Mouse (Mus musculus): Measurements from ENCODE around the gene Dyrk3. TPM values are rescaled to one million over a fixed set of nuclear protein-coding genes. Genes with fewer than 3 reads are reported as not detected.

Dyrk3 gene
- total RNA-seq, 2 experiments from 2014 or later: 19.6 to 19.9 TPM

DNA sequence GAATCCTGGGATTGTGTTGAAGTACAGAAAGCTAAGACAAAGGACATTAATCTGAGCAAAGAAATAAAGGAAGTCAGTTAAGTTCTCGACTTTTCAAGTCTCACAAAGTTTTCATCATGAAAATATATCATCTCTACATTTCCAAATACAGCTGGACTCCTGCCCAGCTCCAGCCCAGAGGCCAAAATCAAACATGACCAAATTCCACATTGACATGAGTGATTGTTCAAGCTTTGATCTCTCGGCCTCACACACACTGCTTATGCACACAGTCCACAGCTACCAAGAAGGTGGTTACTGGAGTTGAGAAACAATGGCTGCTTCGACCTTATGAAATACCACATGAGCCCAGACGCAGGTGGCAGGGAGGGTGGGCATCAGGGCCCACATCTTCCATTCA lies 54.5 kb downstream of the Dyrk3 start:
- DNase-seq: no peak

DNA sequence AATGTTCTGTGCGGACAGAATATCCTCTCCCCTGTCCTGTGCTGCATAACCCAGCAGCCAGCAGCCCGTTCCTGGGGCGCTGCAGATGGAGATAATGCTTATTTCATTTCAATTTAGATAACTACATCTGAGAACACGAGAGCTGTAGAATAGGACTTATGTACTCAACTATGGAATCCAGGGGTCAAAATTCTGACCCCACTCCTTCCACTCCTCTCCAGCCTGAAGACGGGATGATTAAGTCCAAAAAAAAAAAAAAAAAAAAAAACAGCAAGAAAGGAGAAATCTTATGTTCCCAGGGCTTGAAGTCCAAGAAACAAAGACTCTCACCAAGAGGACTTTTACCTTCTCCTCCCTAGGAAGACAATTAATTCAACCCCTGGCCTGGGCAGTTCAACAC lies 55.0 kb downstream of the Dyrk3 start:
- DNase-seq: no peak

DNA sequence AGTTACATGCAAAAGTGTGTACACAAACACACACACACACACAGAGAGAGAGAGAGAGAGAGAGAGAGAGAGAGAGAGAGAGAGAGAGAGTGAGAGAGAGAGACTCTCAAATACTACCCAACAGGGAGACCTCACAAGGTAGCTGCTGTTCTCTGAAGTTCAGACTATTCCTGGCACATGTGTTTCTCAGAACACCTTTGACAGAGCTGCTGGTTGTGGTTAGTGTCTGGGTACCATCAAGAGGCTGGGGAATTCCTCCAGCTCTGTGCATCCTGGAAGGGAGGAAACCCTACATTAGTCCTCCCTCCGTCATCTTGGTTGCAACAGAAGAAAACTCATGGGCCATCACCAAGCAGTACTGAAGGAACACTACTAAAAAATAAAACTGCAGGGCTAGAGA lies 57.5 kb downstream of the Dyrk3 start:
- DNase-seq: no peak

DNA sequence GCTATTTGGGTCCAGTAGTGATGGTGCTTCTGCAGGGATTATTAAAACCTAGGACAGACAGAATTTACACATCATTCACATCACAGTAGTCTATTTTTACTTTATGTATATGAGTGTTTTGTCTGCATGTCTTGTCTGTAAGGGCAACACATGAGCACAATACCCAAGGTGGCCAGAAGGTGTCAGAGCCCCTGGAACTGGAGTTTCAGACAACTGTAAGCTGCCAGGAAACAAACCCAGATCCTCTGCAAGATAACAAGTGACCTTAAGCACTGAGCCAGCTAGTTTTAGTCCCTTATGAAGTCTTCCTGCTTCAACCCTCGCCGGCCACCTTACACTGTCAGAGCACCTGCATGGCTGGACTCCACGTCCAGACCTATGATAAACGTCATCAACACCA lies 58.4 kb downstream of the Dyrk3 start:
- no peak for DNase-seq

DNA sequence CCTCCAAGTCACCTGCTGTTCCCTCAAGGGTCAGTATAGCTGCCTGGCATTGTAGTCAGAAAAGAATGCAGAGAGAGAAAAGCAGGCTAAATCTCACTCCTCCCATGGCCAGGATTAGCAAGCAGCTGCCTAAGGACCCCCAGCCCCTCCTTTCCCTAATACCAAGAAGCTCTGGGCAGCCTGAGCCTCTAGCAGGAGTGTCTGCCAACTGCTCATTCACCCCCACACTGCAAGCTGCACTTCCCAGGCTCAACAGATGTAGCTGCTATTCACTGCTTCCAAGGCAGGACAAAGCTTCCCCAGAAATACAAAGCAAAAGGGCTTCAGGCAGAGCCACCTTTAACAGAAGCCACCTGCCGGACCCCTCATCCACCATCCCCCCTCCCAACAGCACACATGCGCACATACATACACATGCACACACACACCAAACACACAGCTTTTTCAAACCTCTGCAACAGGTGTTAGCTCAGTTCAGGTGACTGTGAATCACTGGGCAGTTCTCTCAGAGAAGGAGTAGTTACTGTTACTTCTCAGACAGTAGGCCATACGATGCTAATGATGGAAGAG lies 59.3 kb downstream of the Dyrk3 start:
- peak; percentile 69 to 78 for DNase-seq

Other genes with a start within 250 kb of the Dyrk3 start
- not detected for gene Il20, start 226.9 kb downstream of the Dyrk3 start, total RNA-seq (2021)
- gene Il19, start 198.2 kb downstream of the Dyrk3 start, total RNA-seq (2021): not detected
- gene Il10, start 118.5 kb downstream of the Dyrk3 start, total RNA-seq (2021): not detected
- gene Mapkapk2, start 40.5 kb downstream of the Dyrk3 start, total RNA-seq (2021): 10 to 100 TPM; 26.6 to 32.4 TPM
- 10 to 100 TPM; 36.6 to 41.2 TPM for gene Eif2d, start 14.8 kb upstream of the Dyrk3 start, total RNA-seq (2021)
- 10 to 100 TPM; 17.6 to 18.5 TPM for gene Rassf5, start 106.9 kb upstream of the Dyrk3 start, total RNA-seq (2021)
- 1 to 10 TPM; 1.6 to 2.7 TPM for gene Ikbke, start 141.3 kb upstream of the Dyrk3 start, total RNA-seq (2021)

All from layer of hippocampus, postnatal 36 days (tissue).